Mouse (Mus musculus) cerebellum, postnatal 25 days (tissue): ENCODE results near the gene Olfr1186.
"Not testable (repeated sequence)": the region's sequence is repeated elsewhere in the genome, so short reads cannot be mapped to it uniquely, and the experiment has no call there.

Source experiments
- DNase-seq, 2 experiments: peaks; one replicate each; pipeline ENCODE4 v3.0.0; 2021; ENCODE audit warnings: mixed read lengths in 2 of 2

Gene Olfr1186

GRCm38 (mm10) chr2:88518251-88518650 is at the start of gene Olfr1186:
Olfr1186 (plus strand) TSS chr2:88518551.
- no peak for DNase-seq

- DNase-seq: no peak
These were observed 35.1 kb upstream of the Olfr1186 start, which contains the start of gene Olfr1184 for GRCm38 (mm10) chr2:88483298-88483697. Olfr1184 (plus strand) TSS chr2:88483598.

- DNase-seq: no peak
These were observed 25.3 kb upstream of the Olfr1186 start, which contains the start of gene Olfr1185-ps1 for GRCm38 (mm10) chr2:88493020-88493419. Olfr1185-ps1 (plus strand) TSS chr2:88493320.

GRCm38 (mm10) chr2:88525720-88526119 is 7.4 kb downstream of the Olfr1186 start:
- DNase-seq: no peak

GRCm38 (mm10) chr2:88556635-88557034 is 38.3 kb downstream of the Olfr1186 start, which contains the start of gene Olfr1188:
Olfr1188 (plus strand) TSS chr2:88556935.
- no peak for DNase-seq

GRCm38 (mm10) chr2:88572696-88573095 is 54.3 kb downstream of the Olfr1186 start:
- not testable (repeated sequence) for DNase-seq
